Mouse (Mus musculus): ENCODE data around the gene Saal1.

DNA sequence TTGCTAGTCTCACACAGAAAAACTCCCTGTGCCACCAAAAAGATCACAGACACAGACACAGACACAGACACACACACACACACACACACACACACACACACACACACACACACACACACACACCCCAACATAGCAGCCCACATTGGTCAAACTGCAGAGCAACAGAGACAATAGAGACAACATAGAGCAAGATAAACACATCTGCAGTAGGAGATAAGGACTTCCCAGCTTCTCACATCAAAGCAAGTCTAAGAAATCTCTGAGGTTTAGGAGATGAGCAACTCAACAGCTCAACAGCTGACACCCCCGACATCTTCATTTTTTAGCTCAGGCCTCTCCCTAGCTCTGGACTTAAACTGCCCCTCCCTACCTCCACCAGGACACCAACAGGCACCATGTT lies 13.7 kb downstream of the Saal1 start:
- no peak for TF ChIP-seq POLR2A (IDR thresholded peaks at IDR 0.05; ENCODE audit: control insufficient read depth, extremely low read depth, insufficient read depth, low read length, poor library complexity)
- no peak for TF ChIP-seq CTCF (IDR thresholded peaks at IDR 0.05; ENCODE audit: borderline replicate concordance, control insufficient read depth, extremely low read depth, insufficient read depth, low read length, poor library complexity)
